16 mouse cellular contexts compared by ENCODE assay signal in the genomic region with DNA sequence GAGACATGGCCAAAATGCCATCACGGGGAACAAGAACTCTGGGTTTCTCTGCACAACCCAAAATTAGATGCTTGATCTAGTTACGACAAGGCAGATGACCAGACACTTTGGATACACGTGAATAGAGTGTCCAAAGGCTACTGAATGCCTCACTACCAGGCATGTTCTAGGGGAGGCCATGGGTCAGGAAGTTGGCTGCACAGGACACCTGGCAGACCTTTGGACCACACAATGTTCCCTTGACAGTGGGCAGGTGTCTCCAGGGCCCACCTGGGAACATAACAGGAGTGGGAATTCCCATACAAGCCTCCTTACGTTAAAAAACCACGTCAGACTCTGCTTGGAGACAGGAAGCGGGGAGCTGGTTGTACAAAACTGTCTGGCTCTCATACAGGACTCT.
"Had no signal": no experiment of that assay in that cellular context is flagged by ENCODE, and none has a peak within 500 bp of the region (broad histone marks: within the 10 kb centered on the region; RNA-seq: fewer than 3 reads in every experiment).

No protein-coding gene starts in this region.

- H3K27me3 ChIP-seq: lung, embryonic 15.5 days; midbrain, embryonic 13.5 days; midbrain, embryonic 15.5 days; neural tube, embryonic 12.5 days had no signal

- H3K4me3 ChIP-seq: lung, embryonic 15.5 days; midbrain, embryonic 13.5 days; midbrain, embryonic 15.5 days; neural tube, embryonic 12.5 days had no signal

- DNase-seq: lung, adult 2 months; lung, postnatal 14 days; lung, postnatal 36 days; right cerebral cortex, postnatal 14 days; spleen, adult 18-20 months; thymus, adult 18-20 months; thymus, postnatal 14 days; thymus, postnatal 36 days had no signal

- H3K9me3 ChIP-seq: lung, embryonic 15.5 days; megakaryocyte, embryonic 14.5 days; midbrain, embryonic 13.5 days; midbrain, embryonic 15.5 days; neural tube, embryonic 12.5 days had no signal

- ATAC-seq: lung, postnatal 0 days; midbrain, embryonic 13.5 days; midbrain, embryonic 15.5 days had no signal

- H3K27ac ChIP-seq: lung, embryonic 15.5 days; macrophage; midbrain, embryonic 13.5 days; midbrain, embryonic 15.5 days; neural tube, embryonic 12.5 days had no signal

- H3K9ac ChIP-seq: lung, embryonic 15.5 days; midbrain, embryonic 13.5 days; midbrain, embryonic 15.5 days; neural tube, embryonic 12.5 days had no signal

- H3K4me2 ChIP-seq: lung, embryonic 15.5 days; midbrain, embryonic 11.5 days; midbrain, embryonic 13.5 days; midbrain, embryonic 15.5 days; neural tube, embryonic 12.5 days had no signal

- H3K36me3 ChIP-seq: lung, embryonic 15.5 days; midbrain, embryonic 13.5 days; midbrain, embryonic 15.5 days; neural tube, embryonic 12.5 days had no signal

- H3K4me1 ChIP-seq: lung, embryonic 15.5 days had no signal
